Mouse (Mus musculus) liver, embryonic 14.5 days (tissue): ENCODE results near the gene Prss27. TPM values are rescaled to one million over a fixed set of nuclear protein-coding genes. Genes with fewer than 3 reads are reported as not detected.

ENCODE experiments used
- ATAC-seq: fragments of 200-750 bp; cut with Nextera tagmentation; 2 replicates; pipeline ENCODE4 v1.8.0; 2017; ENCODE audit warnings: moderate number of reproducible peaks, mild to moderate bottlenecking, moderate library complexity; ENCODE audit not compliant: insufficient read depth
- DNase-seq, 3 experiments: peaks; one replicate each; pipeline ENCODE4 v3.0.0-alpha.2; 2012 to 2013; ENCODE audit warnings: low read depth in 3 of 3, low spot score in 3 of 3
- H3K27ac ChIP-seq: fragments of 300-500 bp; sonication (generic); 2 replicates; pipeline ENCODE4 v1.5.1; 2014; ENCODE audit warnings: moderate library complexity, mild to moderate bottlenecking, control low read depth, inconsistent platforms
- H3K27me3 ChIP-seq: fragments of 300-500 bp; sonication (generic); 2 replicates; pipeline ENCODE4 v1.6.1; 2014; ENCODE audit warnings: mild to moderate bottlenecking, low read length, moderate library complexity; ENCODE audit not compliant: control insufficient read depth, insufficient read depth
- H3K36me3 ChIP-seq: fragments of 300-500 bp; sonication (generic); replicated peaks from 2 replicates; pipeline ENCODE4 v1.6.1; 2014; ENCODE audit warnings: low read depth; ENCODE audit not compliant: control insufficient read depth, insufficient read depth
- H3K4me1 ChIP-seq, 2 experiments: fragments of 200-500 bp in 1 of 2; fragments of 300-500 bp in 1 of 2; sonication (generic) in 1 of 2; replicated peaks; 2 replicates each; pipeline ENCODE4 v1.6.1; 2012 to 2014; ENCODE audit warnings: antibody characterized with exemption in 1 of 2, inconsistent platforms in 1 of 2, low read length in 1 of 2; ENCODE audit not compliant: control insufficient read depth in 2 of 2, insufficient read depth in 2 of 2
- H3K4me2 ChIP-seq: fragments of 300-500 bp; sonication (generic); 2 replicates; pipeline ENCODE4 v1.6.1; 2014; ENCODE audit warnings: low read depth, mild to moderate bottlenecking, control low read depth, moderate library complexity
- H3K4me3 ChIP-seq, 2 experiments: fragments of 200-500 bp in 1 of 2; fragments of 300-500 bp in 1 of 2; sonication (generic) in 1 of 2; 2 replicates each; pipeline ENCODE4 v1.5.1; 2012 to 2014; ENCODE audit warnings: low read depth in 2 of 2, low read length in 2 of 2, mild to moderate bottlenecking in 2 of 2, control low read depth in 1 of 2, inconsistent platforms in 1 of 2, moderate library complexity in 1 of 2; ENCODE audit not compliant: insufficient read depth in 1 of 2
- H3K9ac ChIP-seq: fragments of 300-500 bp; sonication (generic); replicated peaks from 2 replicates; pipeline ENCODE4 v1.6.1; 2014; ENCODE audit warnings: mild to moderate bottlenecking, control low read depth, moderate library complexity
- H3K9me3 ChIP-seq: fragments of 300-500 bp; sonication (generic); 2 replicates; pipeline ENCODE4 v1.6.1; 2016; ENCODE audit warnings: low read length, mixed read lengths; ENCODE audit not compliant: control insufficient read depth
- CTCF ChIP-seq: IDR thresholded peaks from 2 replicates; pipeline ENCODE4 v1.5.1; 2016; ENCODE audit warnings: antibody characterized with exemption, low read depth, control low read depth
- EP300 ChIP-seq: IDR thresholded peaks from 2 replicates; pipeline ENCODE4 v1.6.1; 2016; ENCODE audit warnings: antibody characterized with exemption, low read depth
- WGBS: fragments of 180-500 bp; shearing (Covaris S2); extraction: QIAGEN DNeasy Blood & Tissue Kit; methylation state at CpG from one replicate; pipeline ENCODE4 v1.1.7; 2014; ENCODE audit not compliant: insufficient replicate concordance; 5-methylcytosine and 5-hydroxymethylcytosine counted together
- polyA plus RNA-seq, 2 experiments: library from polyadenylated mRNA; depleted of rRNA in 1 of 2; stranded (reverse) in 1 of 2; unstranded in 1 of 2; fragments of >200 nt; fragmentation: Nextera tagmentation in 1 of 2; extraction: Ambion mirVana in 1 of 2; gene quantifications; 2 replicates each; pipeline versions ENCODE4 v1.2.1 to v1.2.3; 2012 to 2014

The Prss27 gene
- polyA plus RNA-seq, 2 experiments = not detected

DNA sequence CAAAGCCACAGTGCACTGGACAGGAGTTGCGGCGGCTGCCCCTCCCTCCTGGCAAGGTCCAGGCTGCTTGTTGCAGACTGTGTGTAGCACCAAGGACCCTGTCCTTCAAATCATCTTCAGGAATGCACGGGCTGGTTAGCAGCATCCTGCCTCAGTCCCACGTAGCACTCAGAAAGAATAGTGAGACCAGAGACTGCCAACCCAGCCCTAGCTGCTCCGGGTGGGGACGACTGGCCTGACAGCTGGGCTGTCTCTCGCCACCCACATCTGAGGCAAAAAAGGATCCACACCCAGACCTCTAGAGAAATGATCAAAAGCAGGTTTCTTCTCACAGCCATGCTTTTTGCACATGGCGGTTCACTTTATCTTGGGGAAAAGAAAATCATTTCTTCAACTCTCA is 11.1 kb downstream of the Prss27 start:
- TF ChIP-seq EP300 (no peak), CTCF (no peak)
- no peak for DNase-seq

GRCm38 (mm10) chr17:24056636-24057625 is 19.0 kb downstream of the Prss27 start:
- no peak overlapping the region for H3K27ac ChIP-seq
- no peak for ATAC-seq
- 78% methylated on average over 14 of the region's 14 CpGs for WGBS
- DNase-seq = no peak
- H3K4me2 ChIP-seq = no peak overlapping the region
- H3K9ac ChIP-seq = no peak overlapping the region
- no peaks in the 10 kb centered on the region for H3K27me3 ChIP-seq
- H3K4me1 ChIP-seq = no peaks in the 10 kb centered on the region
- H3K4me3 ChIP-seq = no peak overlapping the region
- H3K36me3 ChIP-seq = peaks cover 6% of the 10 kb centered on the region
- no peaks in the 10 kb centered on the region for H3K9me3 ChIP-seq
- no peak for TF ChIP-seq EP300
- no peak for TF ChIP-seq CTCF

More for the DNA sequence above, 11.1 kb downstream of the Prss27 start:
- no peak overlapping the region for H3K9ac ChIP-seq
- no peak overlapping the region for H3K4me2 ChIP-seq
- H3K9me3 ChIP-seq = no peaks in the 10 kb centered on the region
- no peak overlapping the region for H3K27ac ChIP-seq
- 79% methylated on average over 8 of the region's 8 CpGs for WGBS
- peaks cover 4% of the 10 kb centered on the region for H3K36me3 ChIP-seq
- H3K4me1 ChIP-seq = no peaks in the 10 kb centered on the region
- no peak for ATAC-seq
- no peak overlapping the region for H3K4me3 ChIP-seq
- H3K27me3 ChIP-seq = no peaks in the 10 kb centered on the region

- 75% methylated on average over 5 of the region's 5 CpGs for WGBS
- no peaks in the 10 kb centered on the region for H3K9me3 ChIP-seq
- DNase-seq (no peak), ATAC-seq (no peak)
- no peak overlapping the region for H3K4me3 ChIP-seq
- TF ChIP-seq EP300 (no peak), CTCF (no peak)
- H3K27ac ChIP-seq = no peak overlapping the region
- no peak overlapping the region for H3K9ac ChIP-seq
- H3K4me1 ChIP-seq = no peaks in the 10 kb centered on the region
- no peak overlapping the region for H3K4me2 ChIP-seq
- no peaks in the 10 kb centered on the region for H3K27me3 ChIP-seq
- peaks cover 6% of the 10 kb centered on the region for H3K36me3 ChIP-seq
Observed at GRCm38 (mm10) chr17:24057730-24058245, 19.8 kb downstream of the Prss27 start.

GRCm38 (mm10) chr17:24062459-24063155 is 24.7 kb downstream of the Prss27 start:
- H3K4me1 ChIP-seq = no peaks in the 10 kb centered on the region
- H3K27me3 ChIP-seq = no peaks in the 10 kb centered on the region
- DNase-seq (no peak), ATAC-seq (no peak)
- H3K36me3 ChIP-seq = peaks cover 4% of the 10 kb centered on the region
- H3K27ac ChIP-seq = no peak overlapping the region
- WGBS = 63% methylated on average over 4 of the region's 4 CpGs
- no peak overlapping the region for H3K4me3 ChIP-seq
- no peaks in the 10 kb centered on the region for H3K9me3 ChIP-seq
- no peak overlapping the region for H3K4me2 ChIP-seq
- no peak overlapping the region for H3K9ac ChIP-seq
- TF ChIP-seq EP300 (no peak), CTCF (no peak)

DNA sequence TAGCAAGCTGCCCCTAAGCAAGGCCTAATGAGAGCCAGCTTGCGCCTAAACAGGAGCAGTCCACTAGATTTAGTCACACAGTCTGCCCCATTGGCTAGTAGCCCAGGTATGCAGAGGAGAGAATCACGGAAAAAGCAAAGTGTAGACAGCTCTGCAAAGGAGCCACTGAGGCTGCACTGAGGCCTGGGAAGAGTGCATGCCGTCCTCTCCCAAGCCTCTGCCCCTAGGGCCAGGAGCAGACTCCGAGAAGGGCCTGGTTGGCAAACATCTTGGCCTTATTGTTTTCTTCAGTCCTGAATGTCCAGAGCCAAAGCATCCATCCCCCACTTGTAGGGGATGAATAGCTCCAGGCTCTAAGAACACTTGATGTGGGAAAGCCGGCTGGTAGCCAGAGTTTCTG is 30.3 kb downstream of the Prss27 start:
- Histone ChIP-seq H3K27ac (no peak overlapping the region), H3K4me3 (no peak overlapping the region), H3K27me3 (no peaks in the 10 kb centered on the region), H3K9ac (no peak overlapping the region), H3K4me2 (no peak overlapping the region), H3K9me3 (no peaks in the 10 kb centered on the region), H3K36me3 (no peaks in the 10 kb centered on the region), H3K4me1 (peaks cover 3 to 9% of the 10 kb centered on the region in 2 experiments)
- WGBS = 84% methylated on average over 5 of the region's 5 CpGs
- no peak for DNase-seq
- TF ChIP-seq CTCF = no peak
- no peak for TF ChIP-seq EP300
- ATAC-seq = no peak
